Mouse (Mus musculus) WW6 (cell line): ENCODE measurements around the gene Prm3.
A peak's percentile ranks its signal among the peaks of the same experiment; 100 is the strongest.
"Not testable (repeated sequence)": the region's sequence is repeated elsewhere in the genome, so short reads cannot be mapped to it uniquely, and the experiment has no call there.

Experiments
- DNase-seq: peaks from one replicate; pipeline ENCODE4 v3.0.0-alpha.2; 2013; ENCODE audit warnings: low read depth, low spot score

Prm3 gene

DNA sequence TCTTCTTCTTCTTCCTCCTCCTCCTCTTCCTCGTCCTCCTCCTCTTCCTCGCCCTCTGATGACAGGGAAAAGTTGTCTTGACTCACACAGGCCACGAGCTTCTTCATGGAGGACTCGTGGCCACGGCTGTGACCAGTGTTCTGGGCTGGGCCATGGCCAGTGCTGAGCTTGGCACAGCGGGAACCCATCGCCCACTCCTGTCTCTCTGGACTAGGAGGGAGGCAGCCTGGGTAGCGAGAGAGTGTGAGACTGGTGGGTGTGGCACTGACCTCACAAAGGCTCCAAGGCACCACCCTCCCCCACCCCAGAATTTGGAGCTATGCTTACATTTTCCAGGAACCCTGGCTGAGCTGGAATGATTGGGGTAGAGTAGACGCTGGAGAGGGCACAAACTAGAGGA is at the start of gene Prm3:
Prm3 (minus strand) TSS at position 213 of the 400 bp plus-strand sequence.
- DNase-seq: no peak

DNA sequence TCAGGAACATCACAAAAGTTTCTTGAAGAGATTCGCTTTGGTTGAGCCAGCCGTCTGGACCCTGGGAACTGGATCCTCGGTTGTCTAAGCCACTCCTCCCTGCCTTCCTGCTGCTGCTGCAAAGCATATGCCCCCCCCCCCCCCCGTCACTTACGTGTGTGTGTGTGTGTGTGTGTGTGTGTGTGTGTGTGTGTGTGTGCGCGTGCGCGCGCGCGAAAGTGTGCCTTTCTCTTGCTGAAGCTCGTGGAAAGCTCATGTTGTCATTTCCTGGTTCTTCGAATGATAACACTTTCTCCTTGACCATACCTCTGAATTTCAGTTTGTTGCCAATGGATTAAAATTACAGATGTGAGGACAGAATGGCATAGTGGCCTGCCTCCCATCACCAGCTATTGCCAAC is 49.3 kb upstream of the Prm3 start:
- no peak for DNase-seq

DNA sequence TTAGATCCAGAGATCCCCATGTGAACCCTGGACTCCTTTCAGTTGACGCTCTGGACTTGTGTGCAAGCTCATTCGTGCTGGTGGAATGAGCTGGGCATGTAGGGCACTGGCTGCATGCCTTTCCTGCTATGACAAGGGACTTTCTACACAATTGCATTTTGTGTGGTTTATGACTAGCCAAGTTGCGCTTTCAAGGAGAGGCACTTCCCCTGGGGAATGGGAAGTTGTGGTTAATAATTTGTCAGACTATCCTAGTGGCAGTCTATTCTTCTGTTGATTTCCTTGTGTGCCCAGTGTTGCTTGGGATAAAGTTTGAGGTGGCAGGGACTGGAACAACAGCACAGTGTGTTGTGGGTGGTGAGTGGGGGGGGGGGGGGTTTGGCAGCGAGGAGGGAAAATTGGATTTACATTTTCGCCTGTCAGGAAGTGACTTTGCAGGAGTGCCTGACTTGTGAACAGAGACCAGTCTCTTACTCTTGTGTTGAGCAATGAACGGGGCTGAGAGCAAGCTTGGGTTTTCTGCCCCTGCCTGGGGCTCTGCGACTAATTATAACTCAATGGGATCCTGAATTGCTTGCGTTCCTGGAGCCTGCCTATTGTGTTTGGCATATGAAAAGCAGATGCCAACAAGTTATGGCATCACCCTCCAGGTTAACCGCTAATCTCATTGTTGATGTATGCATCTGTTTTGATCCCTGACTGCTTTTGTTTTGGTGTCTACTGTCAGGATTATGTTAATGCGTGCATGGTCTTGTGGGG is 48.0 kb upstream of the Prm3 start:
- no peak for DNase-seq

DNA sequence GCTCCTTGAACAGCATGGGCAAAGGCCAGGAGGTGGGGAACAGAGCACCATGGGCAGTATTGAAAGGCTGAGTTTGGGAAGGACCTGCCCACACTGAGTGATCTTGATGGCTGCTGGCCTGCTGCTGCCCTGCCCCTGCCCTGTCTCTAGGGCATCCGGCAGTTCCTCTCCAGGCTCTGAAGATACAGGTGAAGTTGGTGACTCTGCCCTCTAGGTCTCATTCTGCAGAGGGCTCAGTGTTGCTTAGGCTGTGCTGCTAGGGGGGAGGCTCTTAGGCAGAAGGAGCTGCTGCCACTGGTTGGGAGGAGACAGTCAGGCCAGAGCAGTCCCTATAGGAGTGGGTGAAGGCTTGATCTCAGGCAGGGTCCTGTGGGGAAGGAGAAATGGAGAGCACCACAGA is 47.2 kb upstream of the Prm3 start:
- DNase-seq: no peak

DNA sequence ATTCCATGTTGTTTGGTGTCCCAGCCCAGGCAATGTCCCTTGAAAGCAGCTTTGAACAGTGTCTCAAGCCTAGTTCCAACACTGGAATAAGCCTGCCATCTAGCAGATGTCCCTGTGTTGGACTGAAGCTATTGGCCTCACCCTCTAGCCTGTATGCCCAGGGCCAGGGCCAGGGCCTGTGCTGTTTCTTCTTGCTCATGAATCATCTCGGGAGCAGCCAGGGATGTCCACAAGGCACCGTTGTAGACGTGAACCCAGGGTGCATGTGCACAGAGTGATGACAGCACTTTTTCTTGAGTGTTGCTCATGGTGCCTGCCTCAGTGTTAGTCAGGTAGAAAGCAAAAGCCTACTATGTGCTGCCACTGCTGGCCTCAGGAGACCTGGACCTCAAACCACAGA is 46.5 kb upstream of the Prm3 start:
- no peak for DNase-seq

DNA sequence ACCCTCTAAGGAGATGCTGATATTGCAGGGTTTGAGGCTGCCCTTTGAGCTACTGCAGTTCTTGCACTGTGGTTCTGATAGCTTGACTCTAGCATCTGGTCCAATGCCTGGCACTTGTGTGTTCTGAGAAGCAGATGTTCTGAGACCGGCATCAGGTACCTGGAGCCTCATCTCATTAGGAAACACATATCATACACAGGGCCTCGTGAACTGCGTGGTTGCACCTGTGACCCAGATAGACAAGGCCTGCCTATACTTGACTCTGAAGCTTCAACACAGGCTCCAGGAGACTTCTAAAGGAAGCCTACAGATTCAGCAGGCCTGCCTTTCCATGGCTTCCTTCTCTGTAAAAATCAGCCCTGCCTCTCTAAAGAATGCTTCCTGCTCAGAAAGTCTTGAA is 45.7 kb upstream of the Prm3 start:
- DNase-seq: no peak

DNA sequence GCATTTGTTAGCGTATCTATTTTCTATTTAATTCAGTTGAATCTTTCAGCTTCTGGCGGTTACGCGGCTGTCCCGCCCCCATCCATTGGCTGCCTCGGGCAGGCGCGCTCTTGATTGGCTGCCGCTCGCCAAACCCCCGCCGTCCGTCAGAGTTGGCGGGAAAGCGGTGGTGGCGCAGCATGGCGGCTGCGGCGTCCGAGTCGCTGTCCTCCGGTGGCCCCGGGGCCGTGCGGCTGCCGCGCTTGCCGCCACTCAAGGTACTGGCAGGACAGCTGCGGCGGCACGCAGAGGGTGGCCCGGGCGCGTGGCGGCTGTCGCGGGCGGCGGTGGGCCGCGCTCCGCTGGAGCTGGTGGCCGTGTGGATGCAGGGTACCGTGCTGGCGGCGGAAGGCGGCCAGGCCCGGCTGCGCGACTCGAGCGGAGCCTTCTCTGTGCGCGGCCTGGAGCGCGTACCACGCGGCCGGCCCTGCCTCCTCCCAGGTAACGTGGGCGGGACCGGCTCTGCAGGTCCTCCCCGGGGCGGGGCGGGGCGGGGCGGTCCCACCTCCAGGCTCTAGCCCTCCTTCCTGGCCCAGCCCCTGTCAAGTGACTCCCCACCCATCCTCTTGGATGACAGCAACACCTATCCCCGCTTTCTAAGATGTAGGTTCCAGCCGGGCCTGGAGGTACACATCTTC is 44.3 kb upstream of the Prm3 start, which contains the start of gene Rmi2:
Rmi2 (plus strand) TSS at position 149 of the 677 bp plus-strand sequence.
- DNase-seq: peak; percentile 55

DNA sequence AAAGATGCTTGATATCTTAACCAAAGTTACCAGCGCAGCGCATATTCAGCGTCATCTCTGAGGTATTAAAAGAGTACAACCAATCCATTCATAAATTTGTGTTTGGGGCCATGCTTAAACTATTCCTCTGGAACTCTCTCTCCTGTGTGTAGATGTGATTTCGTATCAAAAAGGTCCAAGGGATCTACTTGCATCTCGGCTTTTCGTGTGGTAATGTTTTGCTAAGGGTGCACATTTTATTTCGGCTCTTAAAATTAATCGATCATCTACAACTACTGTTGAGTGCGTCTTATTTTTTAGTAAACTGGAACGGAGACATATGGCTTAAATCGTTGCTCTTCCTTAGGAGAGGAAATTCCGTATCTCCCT is 43.8 kb upstream of the Prm3 start:
- no peak for DNase-seq

DNA sequence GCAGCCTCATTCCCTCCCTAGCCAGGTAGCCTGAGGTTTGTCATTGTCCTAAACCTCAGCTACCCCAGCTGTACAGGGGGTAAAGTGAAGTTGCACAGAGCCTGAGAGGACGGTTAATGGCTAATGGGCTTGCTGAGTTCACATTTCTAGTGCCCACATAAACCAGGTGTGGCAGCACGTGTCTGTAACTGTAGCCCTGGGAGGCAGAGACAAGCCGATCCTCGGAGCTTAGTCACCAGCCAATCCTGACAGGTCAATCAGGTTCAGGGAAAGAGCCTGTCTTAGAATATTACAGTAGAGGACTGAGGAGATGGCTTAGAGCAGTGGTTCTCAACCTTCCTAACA is 37.7 kb upstream of the Prm3 start:
- no peak for DNase-seq

DNA sequence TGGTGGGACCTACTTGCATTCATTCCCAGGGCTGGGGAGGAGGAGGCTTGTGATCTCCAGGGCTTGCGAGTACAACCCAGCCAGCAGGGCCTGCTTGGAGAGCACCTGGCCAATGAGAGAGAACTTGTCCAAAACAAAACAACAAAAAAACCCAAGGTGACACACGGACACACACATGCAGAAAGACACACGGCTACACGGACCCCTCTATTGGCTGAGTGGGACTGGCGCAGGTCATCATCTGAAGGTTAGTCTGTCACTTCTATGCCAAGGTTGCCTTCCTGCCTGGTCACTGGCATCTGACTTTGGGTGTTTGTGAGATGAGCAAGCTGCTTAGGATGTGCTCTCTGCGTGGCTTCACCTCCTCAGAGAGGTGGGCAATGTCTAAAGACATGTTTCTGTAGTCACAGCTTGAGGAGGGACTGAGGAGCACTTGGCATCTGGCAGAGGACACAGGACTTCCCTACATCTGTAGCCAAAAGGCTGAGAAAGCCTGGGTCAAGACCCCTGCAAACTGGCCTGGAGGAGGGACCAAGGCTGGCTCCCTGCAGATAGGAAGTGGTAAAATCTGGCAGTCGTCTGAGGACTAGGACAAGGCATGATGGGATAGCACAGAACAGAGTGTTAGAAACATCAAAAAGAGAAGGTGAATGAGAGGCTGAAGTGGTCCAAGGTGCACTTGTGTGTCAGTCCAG is 37.2 kb upstream of the Prm3 start:
- no peak for DNase-seq

DNA sequence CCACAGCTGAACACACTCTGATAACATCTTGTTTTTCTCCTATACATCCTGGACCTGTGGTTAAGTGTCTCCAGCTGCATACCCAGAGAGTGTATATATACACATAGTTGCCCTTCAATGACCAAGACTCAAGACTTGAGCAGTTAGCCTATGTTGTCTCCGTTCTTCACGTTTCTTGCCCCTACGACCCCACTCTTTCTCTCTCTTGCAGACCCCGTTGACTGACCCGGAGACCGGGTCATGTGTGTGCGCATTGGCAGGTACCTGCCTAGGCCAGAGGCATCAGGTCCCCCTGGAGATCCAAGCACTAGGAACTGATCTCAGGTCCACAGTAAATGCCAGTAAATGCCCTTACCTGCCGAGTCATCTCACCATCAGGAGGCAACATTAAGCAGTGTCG is 36.6 kb upstream of the Prm3 start:
- DNase-seq: no peak

DNA sequence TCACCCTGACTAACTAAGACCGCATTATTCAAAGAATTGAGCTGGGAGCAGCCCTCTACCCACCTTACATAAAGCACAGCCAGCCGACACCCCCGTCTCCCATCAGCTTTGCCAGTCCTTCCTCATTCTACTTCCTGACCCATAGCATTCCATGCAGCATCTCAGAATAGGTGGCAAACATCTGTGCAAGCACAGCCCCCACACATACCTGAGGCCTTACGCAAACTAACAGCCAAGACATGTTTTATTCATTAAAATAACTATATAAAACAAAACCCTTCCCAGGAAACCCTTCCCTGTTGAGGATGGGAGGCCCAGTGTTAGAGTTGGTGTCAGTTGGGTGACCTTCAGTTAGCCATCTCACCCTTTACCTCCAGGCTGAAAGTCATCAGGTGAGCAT is 35.1 kb upstream of the Prm3 start:
- no peak for DNase-seq

DNA sequence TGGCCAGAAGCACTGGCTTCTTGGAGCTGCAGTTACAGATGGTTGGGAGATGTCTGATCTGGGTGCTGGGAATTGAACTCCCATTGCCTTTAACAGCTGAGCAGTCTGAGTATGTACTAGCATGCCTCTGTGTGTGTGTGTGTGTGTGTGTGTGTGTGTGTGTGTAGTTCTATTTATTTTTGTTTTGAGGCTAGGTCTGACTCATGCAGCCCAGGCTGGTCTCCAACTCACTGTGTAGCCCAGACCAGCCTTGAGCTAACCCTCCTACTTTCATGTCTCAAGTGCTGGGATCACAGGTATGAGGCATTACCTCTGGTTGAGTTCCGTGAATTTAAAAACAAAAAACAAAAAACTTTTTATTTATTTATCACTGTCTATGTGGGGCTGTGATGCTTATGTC is 33.8 kb upstream of the Prm3 start:
- no peak for DNase-seq

DNA sequence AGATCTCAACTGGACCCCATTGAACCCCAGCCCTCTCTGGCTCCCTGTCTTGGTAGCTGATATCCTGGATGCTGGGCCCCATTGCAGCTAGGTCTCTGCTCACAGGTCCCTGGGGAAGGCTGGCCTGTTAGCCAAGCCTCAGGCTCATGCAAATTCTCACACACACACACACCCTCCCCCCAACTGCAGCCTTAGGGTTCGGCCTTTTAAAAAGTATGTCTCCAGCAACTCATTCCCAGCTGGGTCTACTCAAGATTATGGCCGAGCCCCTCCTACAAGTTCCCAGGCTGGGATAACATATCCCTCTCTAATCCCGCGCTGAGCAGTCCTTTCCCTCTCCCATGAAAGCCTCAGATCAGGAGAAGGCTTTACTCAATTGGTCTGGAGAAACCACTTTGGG is 30.7 kb upstream of the Prm3 start:
- no peak for DNase-seq

DNA sequence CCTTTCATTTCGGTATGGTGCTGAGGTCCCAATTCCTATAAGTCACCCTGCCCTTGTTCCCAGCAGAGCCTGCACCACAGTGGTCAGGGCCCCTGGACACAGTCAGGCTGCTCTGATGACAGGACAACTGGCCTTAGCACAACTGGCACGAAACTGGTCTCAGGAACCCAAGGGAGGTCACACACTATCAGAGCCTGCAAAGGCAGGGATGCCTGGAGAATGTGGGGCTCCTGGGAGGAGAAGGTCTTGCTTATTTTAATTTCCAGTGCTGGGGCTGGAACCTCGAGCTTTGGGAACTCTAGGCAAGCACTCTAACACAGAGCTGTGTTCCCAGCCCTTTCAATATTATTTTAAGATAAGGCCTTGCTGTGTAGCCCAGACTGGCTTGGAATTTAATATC is 29.3 kb upstream of the Prm3 start:
- no peak for DNase-seq

DNA sequence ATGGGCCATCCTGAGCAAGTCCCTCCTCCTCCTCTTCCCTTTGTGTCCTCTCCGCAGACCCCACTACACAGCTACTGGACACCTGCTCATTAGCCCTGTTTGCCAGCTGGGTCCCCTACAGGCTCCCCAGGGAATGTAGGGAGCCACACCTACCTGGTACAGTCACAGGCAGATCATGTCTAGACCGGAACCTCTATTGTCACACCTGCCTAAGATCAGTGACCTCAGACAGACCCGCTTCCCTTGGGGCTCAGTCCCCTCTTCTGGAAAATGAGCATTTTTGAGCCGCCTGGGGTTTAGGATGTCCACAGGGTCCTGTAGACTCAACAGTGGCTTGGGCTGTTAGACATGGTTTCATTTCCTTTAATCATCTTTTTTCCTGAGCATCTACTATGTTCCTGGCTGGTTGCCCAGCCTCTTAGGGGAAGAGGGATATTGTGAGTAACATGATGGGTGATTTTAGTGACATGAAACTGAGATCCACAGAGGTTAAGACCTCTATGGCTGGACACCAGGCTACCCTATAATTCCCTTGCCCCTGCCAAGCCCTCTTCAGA is 27.9 kb upstream of the Prm3 start:
- no peak for DNase-seq

DNA sequence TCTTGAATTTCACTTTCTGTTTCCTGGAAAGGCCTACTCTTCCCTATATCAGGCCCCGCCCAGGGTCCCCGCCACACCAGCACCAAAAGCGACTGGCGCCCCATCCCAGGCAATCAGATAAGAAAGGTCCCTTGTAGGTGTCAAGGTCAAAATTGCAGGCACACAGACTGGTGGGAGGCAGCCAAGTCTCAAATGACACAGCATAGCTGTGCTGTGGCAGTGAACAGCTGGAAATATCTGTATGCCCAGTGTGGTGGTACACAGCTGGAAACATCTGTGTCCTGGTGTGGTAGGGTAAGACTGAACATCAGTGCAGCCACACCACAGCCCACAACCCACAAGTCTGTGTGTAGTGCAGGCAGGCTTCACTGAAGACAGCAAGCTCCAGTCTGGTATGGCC is 24.1 kb upstream of the Prm3 start:
- DNase-seq: no peak

DNA sequence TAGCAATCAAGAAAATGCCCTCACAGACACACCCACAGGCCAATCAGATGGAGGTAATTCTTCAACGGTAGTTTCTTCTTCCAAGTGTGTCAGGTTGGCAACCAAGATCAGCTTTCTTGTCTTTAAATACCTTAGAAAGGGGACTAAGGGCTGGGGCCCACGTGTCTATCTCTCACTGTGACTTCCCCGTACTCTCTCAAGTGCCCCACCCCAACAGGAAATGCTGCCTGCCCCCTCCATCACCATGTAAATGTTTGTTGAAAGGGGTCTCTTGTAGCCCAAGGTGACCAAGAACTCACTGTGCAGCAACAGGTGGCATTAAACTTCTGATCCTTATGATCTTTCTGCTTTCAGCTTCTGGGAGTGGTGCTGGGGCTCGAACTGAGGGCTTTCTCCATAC is 23.0 kb upstream of the Prm3 start:
- DNase-seq: no peak

DNA sequence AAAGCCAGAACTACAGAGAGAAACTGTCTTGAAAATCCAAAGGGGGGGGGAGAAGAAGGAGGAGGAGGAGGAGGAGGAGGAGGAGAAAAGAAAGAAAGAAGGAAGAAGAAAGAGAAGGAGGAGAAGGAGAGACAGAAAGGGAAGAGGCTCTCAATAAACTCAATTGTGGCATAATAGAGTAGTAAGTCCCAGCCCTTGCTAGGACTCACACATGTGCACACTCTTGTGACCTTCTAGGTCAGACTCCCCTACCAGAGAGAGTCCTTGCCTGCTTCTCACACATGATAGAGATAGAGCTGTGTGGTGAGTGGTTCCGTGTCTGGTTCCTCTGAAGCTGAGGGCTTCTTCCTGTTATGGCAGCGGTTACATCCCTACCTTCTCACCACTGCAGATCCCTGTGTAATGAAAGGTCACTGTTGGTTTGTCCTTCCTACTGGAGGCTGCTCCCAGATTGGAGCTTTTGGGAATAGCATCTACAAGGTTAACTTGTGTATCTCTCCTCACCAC is 22.2 kb upstream of the Prm3 start, which contains the start of gene Gm11172:
Gm11172 (plus strand) TSS at position 51 of the 507 bp plus-strand sequence.
- no peak for DNase-seq

DNA sequence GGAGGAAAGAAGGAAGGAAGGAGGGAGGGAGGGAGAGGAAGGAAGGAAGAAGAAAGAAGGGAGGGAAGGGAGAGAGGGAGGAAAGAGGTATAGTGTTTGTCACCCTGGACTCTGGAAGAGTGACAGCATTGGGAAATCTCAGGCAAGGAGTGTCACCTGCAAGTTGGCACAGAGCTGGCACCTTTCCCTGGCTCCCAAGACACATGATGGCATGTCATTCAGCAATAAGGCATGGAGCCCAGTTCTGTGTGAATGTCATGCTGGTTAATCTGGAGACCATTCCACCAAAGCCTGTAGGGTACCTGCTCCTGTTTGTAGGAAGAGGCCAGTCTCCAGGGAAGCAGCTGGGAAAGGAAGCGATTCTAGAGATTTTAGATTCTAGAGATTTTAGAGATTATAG is 19.7 kb upstream of the Prm3 start:
- no peak for DNase-seq

DNA sequence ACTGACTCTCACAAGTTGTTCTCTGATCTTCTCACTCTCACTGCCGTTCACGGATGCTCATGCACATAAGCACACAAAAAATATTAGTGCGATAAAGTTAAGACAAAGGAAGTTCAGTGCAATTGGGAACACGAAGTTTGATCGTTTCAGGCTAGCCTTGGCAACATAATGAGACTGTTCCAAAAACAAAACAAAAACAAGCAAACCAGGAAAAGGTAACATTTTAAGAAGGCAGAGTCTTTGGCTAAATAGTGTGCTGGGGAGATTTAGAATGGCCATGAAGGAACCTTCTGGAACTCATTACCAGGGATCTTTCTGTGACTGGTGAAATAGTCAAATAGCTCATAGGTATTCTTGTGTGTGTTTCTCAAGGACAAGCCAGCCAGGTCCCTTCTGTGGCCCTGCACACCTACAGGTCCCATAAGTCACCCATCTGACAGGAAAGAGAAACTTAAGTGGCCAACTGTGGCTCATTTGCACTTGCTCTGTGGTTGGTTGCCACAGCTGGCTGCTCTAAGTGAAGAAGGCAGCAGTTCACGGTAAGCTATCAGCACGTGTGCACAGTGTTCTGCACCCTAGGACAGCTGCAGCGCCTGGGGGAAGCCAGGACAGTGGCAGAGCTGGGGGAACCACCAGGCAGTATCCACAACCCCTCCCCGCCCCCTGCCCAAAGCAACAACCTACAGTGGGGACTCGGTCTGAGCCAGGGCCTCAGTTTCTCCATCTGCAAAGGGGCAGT is 15.2 kb upstream of the Prm3 start, which contains the start of gene Prm1:
Prm1 (minus strand) TSS at position 51 of the 739 bp plus-strand sequence.
- DNase-seq: no peak

DNA sequence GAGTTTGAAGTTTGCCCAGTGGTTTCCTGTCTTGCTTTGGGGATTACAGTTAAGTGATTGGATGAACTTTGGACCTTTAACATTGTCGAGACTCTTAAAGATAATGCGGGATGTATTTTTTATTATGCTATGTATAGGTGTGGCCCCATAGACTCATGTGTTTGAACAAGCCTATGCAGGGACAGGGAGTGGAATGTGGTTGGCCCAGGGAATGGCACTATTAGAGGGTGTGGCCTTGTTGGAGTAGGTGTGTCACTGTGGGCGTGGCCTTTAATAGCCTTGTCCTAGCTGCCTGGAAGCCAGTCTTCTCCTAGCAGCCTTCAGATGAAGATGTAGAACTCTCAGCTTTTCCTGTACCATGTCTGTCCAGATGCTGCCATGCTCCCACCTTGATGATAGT is 11.7 kb upstream of the Prm3 start:
- not testable (repeated sequence) for DNase-seq
